Mouse (Mus musculus) embryonic fibroblast, embryonic 13.5 days (primary cell): Measurements from ENCODE around the gene Abhd6. TPM values are rescaled to one million over a fixed set of nuclear protein-coding genes. Genes with fewer than 3 reads are reported as not detected.
A peak's percentile ranks its signal among the peaks of the same experiment; 100 is the strongest.

Experiments used
- H3K27ac ChIP-seq: 2 replicates; pipeline ENCODE4 v1.5.1; 2012; ENCODE audit warnings: low read length, control low read depth, inconsistent platforms; ENCODE audit not compliant: insufficient read depth
- H3K4me1 ChIP-seq: 2 replicates; pipeline ENCODE4 v1.6.1; 2011; ENCODE audit warnings: low read length; ENCODE audit not compliant: control insufficient read depth, insufficient read depth
- H3K4me3 ChIP-seq: 2 replicates; pipeline ENCODE4 v1.5.1; 2011; ENCODE audit warnings: mild to moderate bottlenecking, control low read depth, low read length; ENCODE audit not compliant: insufficient read depth
- CTCF ChIP-seq: IDR thresholded peaks from 2 replicates; pipeline ENCODE4 v1.5.1; 2011; ENCODE audit warnings: mild to moderate bottlenecking, control low read depth, low read length, moderate library complexity, borderline replicate concordance; ENCODE audit not compliant: insufficient read depth
- POLR2A ChIP-seq: IDR thresholded peaks from 2 replicates; pipeline ENCODE4 v1.6.1; 2011; ENCODE audit warnings: low read depth, mild to moderate bottlenecking, control low read depth, low read length, moderate library complexity
- polyA plus RNA-seq: library from polyadenylated mRNA; stranded (reverse); fragments of >200 nt; gene quantifications from 2 replicates; pipeline ENCODE4 v1.2.4, GENCODE M21; 2011; ENCODE audit warnings: low read depth; ENCODE audit not compliant: missing spikeins, insufficient read length

The Abhd6 gene
- 4.7 and 6.4 TPM in 2 replicates for polyA plus RNA-seq

DNA sequence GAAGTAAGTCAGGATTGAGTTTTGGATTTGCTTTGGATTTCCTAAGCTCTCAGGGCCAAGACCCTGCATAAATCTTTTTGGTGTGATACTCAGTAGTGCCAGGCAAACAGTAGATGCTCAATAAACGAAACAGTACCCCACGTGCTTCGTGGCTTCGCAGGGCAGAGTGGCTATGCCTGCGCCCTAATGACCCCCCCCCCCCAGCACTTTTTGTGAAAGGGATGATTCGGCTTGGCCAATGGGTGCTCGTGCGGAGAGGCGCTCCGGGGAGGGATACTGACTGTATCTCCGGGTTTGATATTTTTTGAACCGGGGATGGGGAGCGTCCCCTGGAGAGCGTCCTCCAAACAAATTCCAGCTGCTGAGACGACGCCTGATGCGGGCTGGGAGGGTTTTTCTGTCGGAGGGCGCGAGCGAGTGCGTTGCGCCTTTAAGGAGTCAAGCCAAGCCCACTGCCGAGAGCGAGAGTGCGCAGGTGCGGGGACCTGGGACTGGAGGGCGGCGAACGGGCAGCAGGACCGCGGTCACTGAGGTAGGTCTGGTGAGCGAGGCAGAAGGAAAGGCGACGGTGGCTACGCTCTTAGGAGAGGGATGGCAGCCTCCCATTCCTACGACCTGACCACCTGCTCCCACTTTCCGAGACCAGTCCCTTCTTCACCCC, at the start of gene Abhd6:
Abhd6 (plus strand) TSS at position 471 of the 661 bp plus-strand sequence.
- H3K4me3 ChIP-seq = peak within 1 kb of the TSS; percentile 58
- no peak for TF ChIP-seq CTCF
- peak; percentile 82 for TF ChIP-seq POLR2A
- H3K4me1 ChIP-seq = peaks cover 11% of the 10 kb centered on the region
- H3K27ac ChIP-seq = no peak within 1 kb of the TSS

DNA sequence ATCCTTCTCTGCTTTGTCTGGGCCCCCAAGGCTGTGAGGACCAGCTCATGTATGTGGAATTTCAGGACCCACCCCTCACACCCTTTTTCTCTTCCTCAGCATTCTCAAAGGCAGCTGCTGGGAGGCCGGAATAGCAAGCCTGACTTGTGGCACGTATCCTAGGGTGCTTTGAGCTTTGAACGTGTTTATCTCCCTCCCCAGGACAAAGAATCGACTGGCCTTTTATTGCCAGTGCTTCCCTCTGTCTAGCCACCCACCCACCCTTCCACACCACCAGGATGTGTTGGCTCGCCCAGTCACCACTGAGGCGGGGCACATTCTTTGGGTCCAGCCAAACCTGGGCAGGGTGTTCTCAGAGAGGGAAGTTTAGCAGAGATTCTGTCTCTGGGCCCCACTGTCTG, 48.6 kb upstream of the Abhd6 start:
- H3K4me3 ChIP-seq = no peak overlapping the region
- H3K4me1 ChIP-seq = peaks cover 25% of the 10 kb centered on the region
- no peak for TF ChIP-seq CTCF
- TF ChIP-seq POLR2A = no peak
- peak overlapping the region; percentile 73 for H3K27ac ChIP-seq

DNA sequence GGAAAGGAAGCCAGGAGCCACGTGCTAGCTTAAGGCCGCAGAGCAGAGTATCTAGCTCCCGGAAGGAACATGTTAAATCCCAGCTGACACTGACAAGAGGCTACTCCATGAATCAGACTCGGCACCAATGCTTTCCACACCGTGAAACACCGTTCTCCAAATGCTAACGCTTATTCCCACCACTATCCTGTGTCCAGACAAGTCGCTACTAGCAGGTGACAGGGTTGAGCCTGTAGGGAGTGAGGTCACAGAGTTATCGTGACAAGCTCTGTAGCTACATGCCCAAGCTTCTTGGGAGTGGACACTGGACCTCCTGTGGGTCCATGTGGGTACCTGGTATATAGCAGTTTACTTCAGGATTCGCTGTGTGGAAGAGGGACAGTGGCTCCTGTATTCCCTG, 46.3 kb upstream of the Abhd6 start:
- TF ChIP-seq CTCF (no peak), POLR2A (no peak)
- H3K4me3 ChIP-seq = no peak overlapping the region
- no peak overlapping the region for H3K27ac ChIP-seq
- peaks cover 30% of the 10 kb centered on the region for H3K4me1 ChIP-seq

DNA sequence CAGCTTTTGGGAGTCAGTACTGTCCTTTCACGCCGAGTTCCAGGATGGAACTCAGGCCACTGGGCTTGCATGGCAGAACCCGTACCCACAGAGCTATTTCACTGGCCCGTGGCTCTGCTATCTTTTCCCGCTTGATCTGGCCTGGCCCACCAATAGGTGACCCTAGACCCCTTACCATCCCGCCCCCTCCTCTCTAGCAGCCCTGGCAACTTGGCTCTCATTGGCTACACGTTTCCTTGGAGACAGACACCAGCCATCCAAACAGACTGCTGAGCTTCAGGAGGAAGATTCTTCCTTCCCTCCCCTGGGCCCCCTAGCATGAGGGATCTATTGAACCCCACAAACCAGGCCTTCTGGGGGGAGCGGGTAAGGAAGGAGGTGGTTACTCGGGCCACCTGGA, 45.7 kb upstream of the Abhd6 start, which contains the start of gene Gm45521:
Gm45521 (plus strand) TSS at position 240 of the 400 bp plus-strand sequence.
- Histone ChIP-seq H3K27ac (no peak within 1 kb of the TSS), H3K4me3 (no peak within 1 kb of the TSS), H3K4me1 (peaks cover 33% of the 10 kb centered on the region)
- TF ChIP-seq POLR2A = no peak
- no peak for TF ChIP-seq CTCF

DNA sequence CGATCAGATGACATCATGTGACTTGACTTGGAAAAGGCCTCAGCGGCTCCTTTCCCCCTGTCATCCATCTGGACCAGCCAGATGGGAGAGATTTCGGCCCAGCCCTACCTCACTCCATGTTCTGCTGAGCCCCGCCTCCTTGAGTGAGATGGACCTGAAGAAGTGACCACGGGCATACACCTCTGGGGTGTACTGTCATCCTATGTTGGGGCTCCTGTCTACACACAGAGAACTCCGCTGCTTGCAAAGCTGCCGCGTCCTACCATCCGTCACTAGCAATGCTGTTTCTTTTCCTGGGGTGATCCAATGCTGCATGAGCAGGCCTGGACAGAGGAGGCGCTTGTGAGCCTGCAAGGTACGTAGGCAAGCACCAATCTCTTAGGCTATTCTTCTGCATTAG, 42.1 kb upstream of the Abhd6 start:
- Histone ChIP-seq H3K4me1 (peaks cover 16% of the 10 kb centered on the region), H3K27ac (no peak overlapping the region), H3K4me3 (no peak overlapping the region)
- TF ChIP-seq CTCF = peak; percentile 48; the same call in 1 of the 2 replicates
- no peak for TF ChIP-seq POLR2A

DNA sequence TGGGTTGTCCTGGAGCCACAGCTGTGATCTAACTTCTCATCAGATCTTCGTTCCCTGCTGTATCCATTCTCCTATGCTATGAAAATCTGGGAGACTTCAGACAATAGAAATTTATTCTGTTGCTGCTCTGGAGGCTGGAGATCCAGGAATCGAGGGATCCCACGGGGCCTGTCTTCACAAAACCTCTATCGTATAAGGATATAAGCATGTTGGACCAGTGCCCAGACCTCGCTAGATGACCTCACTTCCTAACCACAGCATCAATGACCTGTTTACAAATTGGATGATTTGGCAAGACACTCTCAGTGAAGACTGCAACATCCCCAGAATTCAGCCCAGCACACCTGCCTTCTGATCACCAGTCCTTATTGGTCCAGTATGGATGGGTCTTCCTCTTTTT, 41.0 kb upstream of the Abhd6 start:
- Histone ChIP-seq H3K27ac (no peak overlapping the region), H3K4me1 (peaks cover 16% of the 10 kb centered on the region), H3K4me3 (no peak overlapping the region)
- no peak for TF ChIP-seq POLR2A
- TF ChIP-seq CTCF = no peak

DNA sequence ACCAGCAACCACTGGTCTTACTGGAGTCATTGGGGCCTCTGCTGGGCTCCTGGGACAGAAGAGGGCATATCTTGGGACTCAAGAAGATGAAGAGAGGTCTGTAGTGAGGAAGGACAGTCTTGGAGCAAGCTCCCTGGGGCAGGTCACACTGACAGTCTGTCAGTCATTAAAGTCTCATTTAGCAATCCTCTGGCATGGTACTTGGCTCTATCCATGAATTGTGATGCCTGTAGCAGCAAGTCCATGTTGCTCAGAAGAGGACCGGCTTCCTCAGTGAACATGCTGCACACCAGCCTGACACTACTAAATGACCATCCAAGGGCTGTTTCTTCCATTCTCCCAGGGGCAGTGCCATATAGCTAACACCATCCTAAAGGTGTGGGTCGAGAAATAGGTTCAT, 40.1 kb upstream of the Abhd6 start:
- TF ChIP-seq CTCF (no peak), POLR2A (no peak)
- no peak overlapping the region for H3K27ac ChIP-seq
- H3K4me1 ChIP-seq = peaks cover 16% of the 10 kb centered on the region
- H3K4me3 ChIP-seq = no peak overlapping the region

DNA sequence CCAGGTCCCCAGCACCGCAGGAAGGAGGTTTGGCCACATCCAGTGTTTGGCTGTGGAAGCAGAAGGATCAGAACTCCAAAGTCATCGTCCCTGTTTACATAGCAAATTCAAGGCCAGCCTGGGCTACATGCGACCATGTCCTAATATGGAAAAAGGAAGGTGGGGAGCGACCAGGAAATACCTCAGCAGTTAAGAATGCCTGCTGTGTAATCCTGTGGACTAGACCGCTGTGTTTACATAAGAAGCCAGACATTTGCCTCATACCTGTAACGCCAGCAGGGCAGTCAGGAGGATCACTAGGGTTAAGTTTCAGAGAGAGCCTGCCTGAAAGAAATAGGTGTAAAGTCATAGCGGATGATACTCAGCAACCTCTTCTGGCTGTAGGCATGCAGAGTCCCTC, 39.5 kb upstream of the Abhd6 start:
- TF ChIP-seq POLR2A (no peak), CTCF (no peak)
- Histone ChIP-seq H3K27ac (no peak overlapping the region), H3K4me1 (peaks cover 16% of the 10 kb centered on the region), H3K4me3 (no peak overlapping the region)

DNA sequence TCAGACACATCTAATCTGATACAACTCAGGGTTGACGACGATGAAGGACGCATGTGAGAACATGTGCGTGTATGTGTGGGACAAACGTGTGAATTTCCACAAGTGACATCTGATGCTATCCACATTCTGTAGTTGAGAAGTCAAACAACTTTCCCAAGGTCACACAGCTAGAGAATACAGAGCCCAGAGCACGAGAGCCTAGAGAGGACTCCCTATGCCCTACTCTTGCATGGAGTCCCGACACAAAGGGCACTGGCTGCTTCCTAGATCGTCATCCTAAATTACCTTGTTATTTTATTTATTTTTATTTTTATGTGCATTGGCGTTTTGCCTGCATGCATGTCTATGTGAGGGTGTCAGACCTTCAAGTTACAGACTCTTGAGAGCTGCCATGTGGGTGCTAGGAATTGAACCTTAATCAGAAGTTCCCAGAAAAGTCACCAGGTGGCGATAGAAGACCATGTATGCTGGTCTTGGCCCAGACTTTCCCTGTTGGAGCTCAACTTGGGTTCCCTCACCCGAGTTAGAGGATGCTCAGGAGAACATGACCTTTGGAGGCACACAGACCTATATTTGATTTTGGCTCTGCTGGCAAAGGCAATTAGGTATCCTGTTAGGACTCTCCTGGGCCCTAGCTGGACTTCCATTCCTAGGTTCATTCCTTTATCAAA, 38.3 kb upstream of the Abhd6 start:
- no peak overlapping the region for H3K27ac ChIP-seq
- no peak overlapping the region for H3K4me3 ChIP-seq
- H3K4me1 ChIP-seq = peaks cover 16% of the 10 kb centered on the region
- TF ChIP-seq CTCF (peak; percentile 28; the same call in 1 of the 2 replicates), POLR2A (no peak)

DNA sequence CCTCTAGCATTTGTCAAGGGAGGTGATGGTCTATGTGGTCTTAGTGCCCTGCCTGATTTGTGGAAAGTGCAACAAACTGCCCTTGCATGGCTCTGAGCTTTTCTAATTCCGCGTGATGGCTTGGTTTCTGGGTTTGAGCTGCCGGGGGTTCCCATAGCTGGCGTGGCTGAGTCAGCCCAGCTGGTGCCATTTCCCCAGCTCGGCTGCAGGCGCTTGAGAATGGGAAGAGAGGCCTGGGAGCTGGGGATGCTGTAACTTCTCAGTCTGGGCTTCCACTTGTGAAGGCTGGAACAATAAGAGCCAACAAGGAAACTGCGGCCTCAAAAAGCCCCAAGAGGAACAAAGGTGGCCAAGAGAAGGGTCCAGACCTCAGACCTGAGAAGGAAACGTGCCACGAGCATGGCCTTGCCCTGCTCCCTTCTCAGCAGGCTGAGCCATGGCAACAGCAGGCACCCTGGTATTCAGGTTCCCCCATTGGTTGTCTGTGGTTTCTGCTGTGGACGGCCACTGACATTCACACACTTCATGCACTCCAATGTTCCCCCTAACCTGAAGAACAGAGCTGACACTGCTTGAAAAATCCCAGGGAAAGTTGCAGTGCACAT, 30.7 kb upstream of the Abhd6 start:
- TF ChIP-seq CTCF (no peak), POLR2A (no peak)
- Histone ChIP-seq H3K4me3 (no peak overlapping the region), H3K27ac (no peak overlapping the region), H3K4me1 (no peaks in the 10 kb centered on the region)
